Mouse (Mus musculus): ENCODE measurements around the gene Specc1l. TPM values are rescaled to one million over a fixed set of nuclear protein-coding genes. Genes with fewer than 3 reads are reported as not detected.

Gene Specc1l
- polyA plus RNA-seq, 1 experiment from 2014 or later = 6.7 TPM

DNA sequence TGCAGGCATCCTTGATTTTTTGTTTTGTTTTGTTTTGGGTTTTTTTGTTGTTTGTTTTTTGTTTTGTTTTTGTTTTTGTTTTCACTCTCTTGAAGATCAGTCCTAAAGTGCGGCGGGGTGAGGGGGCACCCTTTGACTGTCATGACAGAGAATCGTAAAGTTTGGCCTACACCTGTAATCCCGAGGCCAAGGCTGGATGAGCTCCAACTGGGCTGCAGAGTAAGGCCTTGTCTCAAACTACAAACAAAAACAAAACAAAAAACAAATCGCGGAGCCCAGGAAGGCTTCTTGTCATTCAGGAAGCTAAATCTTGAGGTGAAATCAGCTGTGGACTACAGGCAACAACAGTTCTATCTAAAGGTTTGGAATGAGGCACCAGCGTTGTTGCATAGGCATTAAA is 1.1 kb downstream of the Specc1l start:
- Histone ChIP-seq H3K9me3 (replicated peaks; ENCODE audit: control insufficient read depth, low read length) (no peaks in the 10 kb centered on the region), H3K36me3 (ENCODE audit: control insufficient read depth, insufficient read depth) (no peaks in the 10 kb centered on the region), H3K4me3 (ENCODE audit: low read depth, low read length) (peak overlapping the region; percentile 89), H3K9ac (ENCODE audit: low read depth, low read length) (peak overlapping the region; percentile 29; the same call in 1 of the 2 replicates), H3K27ac (ENCODE audit: low read length) (no peak overlapping the region), H3K27me3 (ENCODE audit: control insufficient read depth, insufficient read depth, low read depth, low read length) (no peaks in the 10 kb centered on the region), H3K4me2 (ENCODE audit: low read depth, low read length) (peak overlapping the region; percentile 93), H3K4me1 (ENCODE audit: control insufficient read depth, low read depth, low read length) (peaks cover 10% of the 10 kb centered on the region)
- 52% methylated on average over 7 of the region's 7 CpGs for WGBS (ENCODE audit: insufficient replicate concordance)
- no peak for ATAC-seq (ENCODE audit: low read depth)

DNA sequence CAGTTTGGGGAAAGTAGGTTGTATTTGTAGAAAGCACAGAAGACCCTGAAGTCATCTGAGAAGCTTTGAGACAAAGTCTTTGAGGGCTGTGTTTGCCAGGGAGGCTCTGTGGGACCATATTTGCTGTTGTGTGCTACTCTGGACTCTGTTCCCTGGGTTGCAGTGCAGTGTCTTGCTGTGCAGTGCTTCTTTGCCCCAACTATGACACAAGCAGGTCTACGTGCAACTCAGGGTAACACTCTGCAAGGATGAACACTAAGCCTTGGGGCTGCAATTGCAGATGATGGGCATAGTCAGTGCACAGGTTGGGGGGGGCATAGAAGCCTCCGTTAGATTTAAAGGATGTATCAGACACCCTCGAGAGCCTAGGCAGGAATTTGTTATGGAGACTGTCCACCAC is 8.8 kb downstream of the Specc1l start:
- WGBS (ENCODE audit: insufficient replicate concordance) = 64% methylated on average over 3 of the region's 3 CpGs
- H3K4me2 ChIP-seq (ENCODE audit: low read depth, low read length) = no peak overlapping the region
- H3K36me3 ChIP-seq (ENCODE audit: control insufficient read depth, insufficient read depth) = no peaks in the 10 kb centered on the region
- no peaks in the 10 kb centered on the region for H3K27me3 ChIP-seq (ENCODE audit: control insufficient read depth, insufficient read depth, low read depth, low read length)
- no peak overlapping the region for H3K9ac ChIP-seq (ENCODE audit: low read depth, low read length)
- H3K27ac ChIP-seq (ENCODE audit: low read length) = 0 out of 2 replicates have a peak overlapping the region, but pooled peaks have one; percentile 14
- H3K9me3 ChIP-seq (replicated peaks; ENCODE audit: control insufficient read depth, low read length) = no peaks in the 10 kb centered on the region
- H3K4me1 ChIP-seq (ENCODE audit: control insufficient read depth, low read depth, low read length) = peaks cover 16% of the 10 kb centered on the region
- peak; percentile 74; the same call in 1 of the 2 replicates for ATAC-seq (ENCODE audit: low read depth)
- H3K4me3 ChIP-seq (ENCODE audit: low read depth, low read length) = no peak overlapping the region

DNA sequence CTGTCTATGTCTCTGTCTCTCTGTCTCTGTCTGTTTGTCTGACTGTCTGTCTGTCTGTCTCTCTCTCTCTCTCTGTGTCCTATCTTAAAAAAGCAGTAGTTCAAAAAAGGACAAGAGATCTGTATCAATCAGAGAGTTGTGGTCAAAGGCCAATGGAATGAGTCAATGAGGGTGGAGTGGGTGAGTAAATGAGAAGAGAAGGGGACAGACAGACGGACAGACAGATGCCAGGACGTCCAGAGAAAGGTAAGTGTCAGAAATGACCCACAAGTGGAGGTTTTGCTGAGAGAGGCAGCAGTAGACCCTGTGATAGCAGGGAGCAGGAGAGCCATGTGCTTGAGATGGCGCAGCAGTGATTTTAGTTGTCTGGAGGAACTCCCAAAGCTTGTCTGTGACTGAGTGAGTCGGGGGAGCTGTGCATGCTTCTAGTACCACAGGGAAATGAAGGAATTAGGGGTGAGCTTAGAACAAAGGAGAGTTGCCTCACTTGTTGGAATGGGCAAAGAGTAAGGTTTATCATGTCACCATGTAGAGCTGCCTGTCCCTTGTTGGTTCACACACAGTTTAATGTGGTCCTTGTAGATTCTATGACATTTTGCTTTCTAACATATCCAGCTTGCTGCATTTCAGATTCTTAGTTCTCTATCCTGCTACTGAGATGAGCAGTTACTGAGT is 10.2 kb downstream of the Specc1l start:
- H3K9me3 ChIP-seq (replicated peaks; ENCODE audit: control insufficient read depth, low read length) = no peaks in the 10 kb centered on the region
- H3K36me3 ChIP-seq (ENCODE audit: control insufficient read depth, insufficient read depth) = no peaks in the 10 kb centered on the region
- no peaks in the 10 kb centered on the region for H3K27me3 ChIP-seq (ENCODE audit: control insufficient read depth, insufficient read depth, low read depth, low read length)
- no peak overlapping the region for H3K4me3 ChIP-seq (ENCODE audit: low read depth, low read length)
- H3K4me2 ChIP-seq (ENCODE audit: low read depth, low read length) = no peak overlapping the region
- peak overlapping the region; percentile 54; the same call in 1 of the 2 replicates for H3K27ac ChIP-seq (ENCODE audit: low read length)
- ATAC-seq (ENCODE audit: low read depth) = peak; percentile 19; the same call in 1 of the 2 replicates
- peaks cover 16% of the 10 kb centered on the region for H3K4me1 ChIP-seq (ENCODE audit: control insufficient read depth, low read depth, low read length)
- 35% methylated on average over 4 of the region's 4 CpGs for WGBS (ENCODE audit: insufficient replicate concordance)
- H3K9ac ChIP-seq (ENCODE audit: low read depth, low read length) = no peak overlapping the region

DNA sequence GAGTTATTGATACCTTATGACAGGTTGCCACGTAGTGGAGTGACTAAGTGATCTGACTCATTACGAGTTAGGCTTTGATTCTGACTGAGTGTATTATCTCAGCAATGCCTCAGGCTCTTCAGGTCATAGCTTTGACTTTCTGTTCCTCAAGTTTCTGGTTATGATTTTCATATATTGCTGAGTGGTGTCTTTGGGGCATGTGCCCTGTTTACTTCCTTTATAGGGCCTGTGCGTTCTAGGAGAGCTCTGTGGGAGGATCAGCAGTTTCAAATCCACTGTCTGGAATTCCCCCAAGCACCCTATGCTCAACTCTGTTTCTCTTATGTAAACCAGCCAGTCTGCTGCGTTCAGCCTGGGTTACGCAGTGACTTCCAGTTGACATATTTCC is 10.7 kb downstream of the Specc1l start:
- H3K27ac ChIP-seq (ENCODE audit: low read length) = peak overlapping the region; percentile 54; the same call in 1 of the 2 replicates
- peak; percentile 17; the same call in 1 of the 2 replicates for ATAC-seq (ENCODE audit: low read depth)
- H3K9me3 ChIP-seq (replicated peaks; ENCODE audit: control insufficient read depth, low read length) = no peaks in the 10 kb centered on the region
- H3K4me3 ChIP-seq (ENCODE audit: low read depth, low read length) = no peak overlapping the region
- no peak overlapping the region for H3K4me2 ChIP-seq (ENCODE audit: low read depth, low read length)
- 55% methylated on average over 5 of the region's 5 CpGs for WGBS (ENCODE audit: insufficient replicate concordance)
- H3K9ac ChIP-seq (ENCODE audit: low read depth, low read length) = no peak overlapping the region
- H3K36me3 ChIP-seq (ENCODE audit: control insufficient read depth, insufficient read depth) = no peaks in the 10 kb centered on the region
- H3K4me1 ChIP-seq (ENCODE audit: control insufficient read depth, low read depth, low read length) = peaks cover 16% of the 10 kb centered on the region
- no peaks in the 10 kb centered on the region for H3K27me3 ChIP-seq (ENCODE audit: control insufficient read depth, insufficient read depth, low read depth, low read length)

DNA sequence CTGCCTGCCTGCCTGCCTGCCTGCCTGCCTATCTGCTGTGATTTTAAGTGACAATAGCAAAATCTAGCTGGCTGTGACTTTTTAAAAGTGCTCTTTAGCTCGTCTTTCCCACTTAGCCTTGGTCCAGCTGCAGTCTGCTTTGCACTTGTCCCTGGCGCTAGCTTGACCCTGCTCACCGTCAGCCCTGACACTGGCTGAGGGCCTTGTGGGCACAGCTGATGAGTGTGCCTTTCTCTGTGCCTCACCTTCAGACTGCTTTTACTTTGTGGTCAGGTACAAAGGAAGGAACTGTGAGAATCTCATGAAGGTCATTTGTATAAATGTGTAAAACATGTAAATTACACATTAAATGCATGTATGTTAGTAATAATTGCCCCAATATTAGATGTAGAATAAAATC is 12.3 kb downstream of the Specc1l start:
- no peak overlapping the region for H3K9ac ChIP-seq (ENCODE audit: low read depth, low read length)
- no peak overlapping the region for H3K4me3 ChIP-seq (ENCODE audit: low read depth, low read length)
- H3K27ac ChIP-seq (ENCODE audit: low read length) = no peak overlapping the region
- H3K27me3 ChIP-seq (ENCODE audit: control insufficient read depth, insufficient read depth, low read depth, low read length) = no peaks in the 10 kb centered on the region
- no peaks in the 10 kb centered on the region for H3K36me3 ChIP-seq (ENCODE audit: control insufficient read depth, insufficient read depth)
- H3K4me1 ChIP-seq (ENCODE audit: control insufficient read depth, low read depth, low read length) = peaks cover 16% of the 10 kb centered on the region
- H3K4me2 ChIP-seq (ENCODE audit: low read depth, low read length) = no peak overlapping the region
- no peak for ATAC-seq (ENCODE audit: low read depth)
- H3K9me3 ChIP-seq (replicated peaks; ENCODE audit: control insufficient read depth, low read length) = no peaks in the 10 kb centered on the region
- WGBS (ENCODE audit: insufficient replicate concordance) = 70% methylated on average over 3 of the region's 3 CpGs

DNA sequence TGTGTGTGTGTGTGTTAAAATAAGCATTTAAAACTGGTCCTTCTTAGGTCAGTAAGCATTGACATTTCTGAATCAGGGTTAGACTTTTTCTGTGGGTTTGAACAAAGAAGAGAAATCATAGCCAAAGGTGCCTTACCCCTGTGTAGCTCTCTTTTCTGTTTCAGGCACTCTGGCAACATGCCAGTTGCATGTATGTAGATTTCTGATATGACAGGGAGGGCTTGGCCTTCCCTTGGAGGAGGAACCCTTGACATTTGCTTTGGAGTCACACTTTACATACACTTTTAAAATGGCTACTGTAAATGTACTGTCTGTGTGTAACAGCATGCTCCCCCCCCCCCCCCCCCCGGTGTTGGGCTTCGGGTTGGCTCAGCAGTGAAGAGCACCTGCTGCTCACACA is 12.8 kb downstream of the Specc1l start:
- ATAC-seq (ENCODE audit: low read depth) = no peak
- H3K4me3 ChIP-seq (ENCODE audit: low read depth, low read length) = no peak overlapping the region

DNA sequence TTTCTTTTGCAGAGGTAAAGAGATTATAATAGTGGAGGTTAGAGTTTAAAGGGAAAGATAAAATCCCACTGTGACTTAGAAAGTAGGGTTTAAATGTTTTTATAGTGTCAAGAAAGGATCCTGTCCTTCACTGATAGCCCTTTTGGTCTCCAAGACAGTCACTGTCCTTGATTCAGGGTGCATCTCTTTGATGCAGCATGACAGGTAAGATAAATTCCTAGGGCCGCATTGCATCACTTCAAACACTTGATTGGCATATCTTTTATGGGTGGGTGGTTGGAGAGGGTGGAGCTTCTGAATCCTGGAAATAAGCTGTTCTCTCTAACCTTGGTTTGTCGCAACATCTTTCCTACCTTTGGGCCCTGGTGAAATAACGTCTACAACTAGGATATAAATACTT is 15.5 kb downstream of the Specc1l start:
- WGBS (ENCODE audit: insufficient replicate concordance) = 45% methylated on average over 3 of the region's 3 CpGs
- Histone ChIP-seq H3K36me3 (ENCODE audit: control insufficient read depth, insufficient read depth) (no peaks in the 10 kb centered on the region), H3K9me3 (replicated peaks; ENCODE audit: control insufficient read depth, low read length) (no peaks in the 10 kb centered on the region), H3K9ac (ENCODE audit: low read depth, low read length) (no peak overlapping the region), H3K27ac (ENCODE audit: low read length) (no peak overlapping the region), H3K27me3 (ENCODE audit: control insufficient read depth, insufficient read depth, low read depth, low read length) (no peaks in the 10 kb centered on the region), H3K4me2 (ENCODE audit: low read depth, low read length) (no peak overlapping the region), H3K4me1 (ENCODE audit: control insufficient read depth, low read depth, low read length) (peaks cover 3% of the 10 kb centered on the region), H3K4me3 (ENCODE audit: low read depth, low read length) (no peak overlapping the region)
- ATAC-seq (ENCODE audit: low read depth) = no peak

More for the DNA sequence above, 12.8 kb downstream of the Specc1l start:
- Histone ChIP-seq H3K27me3 (ENCODE audit: control insufficient read depth, insufficient read depth, low read depth, low read length) (no peaks in the 10 kb centered on the region), H3K36me3 (ENCODE audit: control insufficient read depth, insufficient read depth) (no peaks in the 10 kb centered on the region), H3K9ac (ENCODE audit: low read depth, low read length) (no peak overlapping the region), H3K27ac (ENCODE audit: low read length) (no peak overlapping the region), H3K4me2 (ENCODE audit: low read depth, low read length) (no peak overlapping the region), H3K4me1 (ENCODE audit: control insufficient read depth, low read depth, low read length) (peaks cover 16% of the 10 kb centered on the region), H3K9me3 (replicated peaks; ENCODE audit: control insufficient read depth, low read length) (no peaks in the 10 kb centered on the region)
- no CpG with 5 or more reads among the region's 2 CpGs for WGBS (ENCODE audit: insufficient replicate concordance)

DNA sequence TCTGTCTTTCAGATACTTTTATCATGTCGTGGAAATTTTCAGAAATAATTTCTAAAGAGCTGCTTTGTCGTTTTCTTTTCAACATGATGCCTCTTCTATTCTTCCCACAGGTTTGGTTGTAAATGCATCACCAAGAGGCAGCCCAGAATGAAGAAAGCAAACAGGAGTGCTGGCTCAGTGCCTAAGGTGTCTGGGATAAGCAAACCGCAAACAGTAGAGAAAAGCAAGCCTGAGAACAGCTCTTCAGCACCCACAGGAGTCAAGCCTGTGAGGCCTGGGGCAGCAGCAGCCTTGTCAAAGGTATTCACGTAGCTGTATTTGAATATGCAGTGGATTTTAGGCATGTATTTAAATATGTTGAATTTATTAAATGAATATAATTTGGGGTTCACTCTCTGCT is 18.7 kb downstream of the Specc1l start:
- ATAC-seq (ENCODE audit: low read depth) = no peak
- Histone ChIP-seq H3K4me3 (ENCODE audit: low read depth, low read length) (no peak overlapping the region), H3K27me3 (ENCODE audit: control insufficient read depth, insufficient read depth, low read depth, low read length) (no peaks in the 10 kb centered on the region), H3K9me3 (replicated peaks; ENCODE audit: control insufficient read depth, low read length) (no peaks in the 10 kb centered on the region), H3K4me2 (ENCODE audit: low read depth, low read length) (no peak overlapping the region), H3K27ac (ENCODE audit: low read length) (no peak overlapping the region), H3K4me1 (ENCODE audit: control insufficient read depth, low read depth, low read length) (peaks cover 3% of the 10 kb centered on the region), H3K36me3 (ENCODE audit: control insufficient read depth, insufficient read depth) (no peaks in the 10 kb centered on the region), H3K9ac (ENCODE audit: low read depth, low read length) (no peak overlapping the region)
- WGBS (ENCODE audit: insufficient replicate concordance) = 75% methylated on average over 4 of the region's 4 CpGs

DNA sequence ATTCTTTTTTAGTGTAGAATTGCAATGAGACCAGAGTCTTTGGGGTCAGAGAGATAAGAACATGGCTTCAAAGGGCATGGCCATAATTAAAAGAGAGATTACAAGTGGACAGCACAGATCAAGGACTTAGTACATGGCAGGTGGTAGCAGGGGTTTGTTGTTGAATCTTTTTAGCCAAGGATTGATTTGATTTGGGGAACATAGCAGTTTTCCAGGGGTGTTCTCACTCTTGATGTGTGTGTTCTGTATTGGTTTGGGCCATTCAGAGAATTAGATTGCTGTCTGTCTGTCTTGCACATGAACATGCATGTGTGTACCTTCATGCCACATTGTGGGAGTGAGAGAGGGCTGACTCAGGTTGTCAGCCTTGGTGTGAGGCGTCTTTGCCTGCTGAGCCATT is 20.0 kb downstream of the Specc1l start:
- 73% methylated on average over 1 of the region's 1 CpGs for WGBS (ENCODE audit: insufficient replicate concordance)
- Histone ChIP-seq H3K9me3 (replicated peaks; ENCODE audit: control insufficient read depth, low read length) (no peaks in the 10 kb centered on the region), H3K27ac (ENCODE audit: low read length) (no peak overlapping the region), H3K4me1 (ENCODE audit: control insufficient read depth, low read depth, low read length) (peaks cover 3% of the 10 kb centered on the region), H3K27me3 (ENCODE audit: control insufficient read depth, insufficient read depth, low read depth, low read length) (no peaks in the 10 kb centered on the region), H3K36me3 (ENCODE audit: control insufficient read depth, insufficient read depth) (no peaks in the 10 kb centered on the region), H3K9ac (ENCODE audit: low read depth, low read length) (no peak overlapping the region), H3K4me2 (ENCODE audit: low read depth, low read length) (no peak overlapping the region), H3K4me3 (ENCODE audit: low read depth, low read length) (no peak overlapping the region)
- ATAC-seq (ENCODE audit: low read depth) = no peak

Data from liver, embryonic 16.5 days (tissue).